Mouse (Mus musculus): Measurements from ENCODE around the gene Fkbp14. TPM values are rescaled to one million over a fixed set of nuclear protein-coding genes. Genes with fewer than 3 reads are reported as not detected.

Gene Fkbp14
- polyA plus RNA-seq (2017; shearing (Covaris generic)): under 1 TPM in 1 of 2 experiments, not detected in 1; 0.53 TPM

GRCm38 (mm10) chr6:54597208-54597607, at the start of gene Fkbp14:
TSS of gene Fkbp14 (minus strand) at chr6:54597308.

GRCm38 (mm10) chr6:54594469-54595329, 2.4 kb downstream of the Fkbp14 start, which contains the start of gene Plekha8:
TSS of gene Plekha8 (plus strand) at chr6:54595111.

GRCm38 (mm10) chr6:54565665-54566545, 31.2 kb downstream of the Fkbp14 start, which contains the start of gene Scrn1:
TSS of gene Scrn1 (minus strand) at chr6:54566489.

Other genes with a start within 250 kb of the Fkbp14 start
- gene Wipf3, start 167.7 kb downstream of the Fkbp14 start, polyA plus RNA-seq (2017; shearing (Covaris generic)): under 1 TPM in 1 of 2 experiments, not detected in 1; 0.25 TPM
- gene Scrn1, start 30.8 kb downstream of the Fkbp14 start, polyA plus RNA-seq (2017; shearing (Covaris generic)): under 1 TPM in 1 of 2 experiments, not detected in 1; 0.60 TPM
- gene Plekha8, start 2.2 kb downstream of the Fkbp14 start, polyA plus RNA-seq (2017; shearing (Covaris generic)): 1 to 10 TPM; 2.1 to 2.5 TPM
- gene Mturn, start 84.3 kb upstream of the Fkbp14 start, polyA plus RNA-seq (2017; shearing (Covaris generic)): 10 to 100 TPM in 1 of 2 experiments, 1 to 10 TPM in 1; 9.4 to 13.9 TPM
- gene Znrf2, start 219.6 kb upstream of the Fkbp14 start, polyA plus RNA-seq (2017; shearing (Covaris generic)): 100 to 1,000 TPM; 118 to 159 TPM